Mouse (Mus musculus) liver, adult 2 months (tissue): ENCODE results near the gene Gm20425.

Experiments used
- CTCF ChIP-seq: fragments of 200-500 bp; IDR thresholded peaks from 2 replicates; pipeline ENCODE4 v1.5.1; 2011; ENCODE audit warnings: low read depth, low read length, control low read depth
- POLR2A ChIP-seq: fragments of 200-500 bp; IDR thresholded peaks from 2 replicates; pipeline ENCODE4 v1.6.1; 2011; ENCODE audit warnings: low read length, control low read depth; ENCODE audit not compliant: insufficient read depth; ENCODE audit errors: extremely low read depth

GRCm38 (mm10) chr9:103239471-103239870 lies 9.4 kb upstream of the Gm20425 start:
- no peak for TF ChIP-seq POLR2A
- TF ChIP-seq CTCF, result no peak
